ENCODE assay signal across 8 mouse cellular contexts in genomic region chr14:75833546-75834250, GRCm38 (mm10). TPM values are rescaled to one million over a fixed set of nuclear protein-coding genes. Genes with fewer than 3 reads are reported as not detected.
A peak's percentile ranks its signal among the peaks of the same experiment; 100 is the strongest.
DNase-seq lines count a peak whose midpoint lies in the region; ATAC-seq and TF ChIP-seq lines count a peak whose summit lies in the region.

No protein-coding gene starts in this region.

- peak overlapping the region; percentile 81 for H3K4me2 ChIP-seq in forebrain, embryonic 13.5 days
- H3K4me2 ChIP-seq in intestine, embryonic 16.5 days (ENCODE audit: low read depth, low read length) = peak overlapping the region; percentile 100
- H3K4me2 ChIP-seq in liver, embryonic 15.5 days = peak overlapping the region; percentile 99
- H3K4me2 ChIP-seq in neural tube, embryonic 12.5 days (replicated peaks) = peak overlapping the region; percentile 92

- peak overlapping the region; percentile 74 for H3K9ac ChIP-seq in forebrain, embryonic 13.5 days
- H3K9ac ChIP-seq in intestine, embryonic 16.5 days (ENCODE audit: low read depth, low read length) = peak overlapping the region; percentile 67
- peak overlapping the region; percentile 88 for H3K9ac ChIP-seq in liver, embryonic 15.5 days
- no peak overlapping the region for H3K9ac ChIP-seq in neural tube, embryonic 12.5 days

- H3K4me3 ChIP-seq in layer of hippocampus, adult 2 months = peak overlapping the region; percentile 41; the same call in 1 of the 2 replicates
- peak overlapping the region; percentile 43 for H3K4me3 ChIP-seq in forebrain, embryonic 13.5 days
- H3K4me3 ChIP-seq in intestine, embryonic 16.5 days (ENCODE audit: low read length) = peak overlapping the region; percentile 60
- H3K4me3 ChIP-seq in liver, embryonic 15.5 days (replicated peaks) = peak overlapping the region; percentile 66
- peak overlapping the region; percentile 39 for H3K4me3 ChIP-seq in neural tube, embryonic 12.5 days

- H3K9me3 ChIP-seq in forebrain, embryonic 13.5 days (replicated peaks) = no peaks in the 10 kb centered on the region
- H3K9me3 ChIP-seq in intestine, embryonic 16.5 days (ENCODE audit: control insufficient read depth, low read length) = no peaks in the 10 kb centered on the region
- no peaks in the 10 kb centered on the region for H3K9me3 ChIP-seq in liver, embryonic 15.5 days (replicated peaks)
- no peaks in the 10 kb centered on the region for H3K9me3 ChIP-seq in neural tube, embryonic 12.5 days

- ATAC-seq in forebrain, embryonic 13.5 days = peak; percentile 36
- ATAC-seq in intestine, embryonic 16.5 days = peak; percentile 53
- ATAC-seq in liver, embryonic 15.5 days (ENCODE audit: insufficient read depth) = no peak
- ATAC-seq in neural tube, embryonic 12.5 days (ENCODE audit: low FRiP score, low read depth) = peak; percentile 38
- ATAC-seq in erythroid progenitor cell, adult 5-6 weeks (replicated peaks; ENCODE audit: low FRiP score, poor library complexity, severe bottlenecking) = no peak

- peaks cover 2% of the 10 kb centered on the region; the same call in 1 of the 2 replicates for H3K27me3 ChIP-seq in forebrain, embryonic 13.5 days
- no peaks in the 10 kb centered on the region for H3K27me3 ChIP-seq in intestine, embryonic 16.5 days (replicated peaks; ENCODE audit: control insufficient read depth, insufficient read depth, low read length)
- peaks cover 6% of the 10 kb centered on the region; the same call in 1 of the 2 replicates for H3K27me3 ChIP-seq in liver, embryonic 15.5 days
- H3K27me3 ChIP-seq in neural tube, embryonic 12.5 days (replicated peaks) = peaks cover 5% of the 10 kb centered on the region; the same call in 1 of the 2 replicates

- H3K27ac ChIP-seq in layer of hippocampus, adult 2 months = peak overlapping the region; percentile 92
- peak overlapping the region; percentile 62 for H3K27ac ChIP-seq in forebrain, embryonic 13.5 days
- H3K27ac ChIP-seq in intestine, embryonic 16.5 days (ENCODE audit: low read length) = peak overlapping the region; percentile 100
- H3K27ac ChIP-seq in liver, embryonic 15.5 days (replicated peaks) = peak overlapping the region; percentile 94
- no peak overlapping the region for H3K27ac ChIP-seq in neural tube, embryonic 12.5 days

- H3K4me1 ChIP-seq in forebrain, embryonic 13.5 days = peaks cover 37% of the 10 kb centered on the region
- H3K4me1 ChIP-seq in intestine, embryonic 16.5 days (ENCODE audit: control insufficient read depth, insufficient read depth, low read length) = peaks cover 36% of the 10 kb centered on the region
- peaks cover 81% of the 10 kb centered on the region for H3K4me1 ChIP-seq in liver, embryonic 15.5 days (replicated peaks)
- H3K4me1 ChIP-seq in neural tube, embryonic 12.5 days = peaks cover 31% of the 10 kb centered on the region

- no peak for TF ChIP-seq CTCF in layer of hippocampus, adult 2 months (conservative IDR thresholded peaks at IDR 0.05)

- 6% methylated on average over 12 of the region's 12 CpGs for WGBS in forebrain, embryonic 13.5 days
- WGBS in intestine, embryonic 16.5 days = 1% methylated on average over 12 of the region's 12 CpGs
- WGBS in liver, embryonic 15.5 days (ENCODE audit: insufficient replicate concordance) = 5% methylated on average over 12 of the region's 12 CpGs
- 13% methylated on average over 12 of the region's 12 CpGs for WGBS in neural tube, embryonic 12.5 days

- DNase-seq in layer of hippocampus, adult 2 months (ENCODE audit: low spot score in 2 of 2) = no peak
- DNase-seq in layer of hippocampus, postnatal 36 days = no peak
- no peak for DNase-seq in Muller cell, postnatal 12 days (ENCODE audit: inconsistent ontology term)

- H3K36me3 ChIP-seq in forebrain, embryonic 13.5 days (ENCODE audit: poor library complexity, severe bottlenecking) = no peaks in the 10 kb centered on the region
- H3K36me3 ChIP-seq in intestine, embryonic 16.5 days (ENCODE audit: control insufficient read depth, insufficient read depth, low read length) = no peaks in the 10 kb centered on the region
- H3K36me3 ChIP-seq in liver, embryonic 15.5 days (replicated peaks) = no peaks in the 10 kb centered on the region
- H3K36me3 ChIP-seq in neural tube, embryonic 12.5 days = no peaks in the 10 kb centered on the region

RNA-seq across cellular contexts. Expression of gene Tpt1, which starts 11.2 kb away (rescaled TPM):
- 1,000 to 10,000 TPM in 1 of 2 experiments, 100 to 1,000 TPM in 1; 932 to 1,022 TPM for total RNA-seq in layer of hippocampus, adult 2 months (2021)
- 100 to 1,000 TPM; 921 to 999 TPM for total RNA-seq in layer of hippocampus, postnatal 36 days (2021)
- 977 and 1,124 TPM in 2 replicates for polyA plus RNA-seq in forebrain, embryonic 13.5 days (2015; fragmentation: Nextera tagmentation; extraction: Ambion mirVana)
- 829 and 857 TPM in 2 replicates for polyA plus RNA-seq in intestine, embryonic 16.5 days (2015; fragmentation: Nextera tagmentation; extraction: Ambion mirVana)
- 470 and 547 TPM in 2 replicates for polyA plus RNA-seq in liver, embryonic 15.5 days (2015; fragmentation: Nextera tagmentation; extraction: Ambion mirVana)
- 931 and 967 TPM in 2 replicates for polyA plus RNA-seq in neural tube, embryonic 12.5 days (2016; fragmentation: Nextera tagmentation; extraction: Ambion mirVana)
- 3,144 and 3,174 TPM in 2 replicates for total RNA-seq in erythroid progenitor cell, adult 5-6 weeks (2015; ENCODE audit: low replicate concordance)
- 507 and 1,044 TPM in 2 replicates for total RNA-seq in erythroid progenitor cell, adult 5-6 weeks (2017; ENCODE audit: low replicate concordance)

RNA-seq across cellular contexts. Expression of gene Slc25a30, which starts 46.9 kb away (rescaled TPM):
- 10 to 100 TPM; 12.8 to 15.7 TPM for total RNA-seq in layer of hippocampus, adult 2 months (2021)
- total RNA-seq in layer of hippocampus, postnatal 36 days (2021) = 10 to 100 TPM; 13.4 to 14.0 TPM
- 9.5 and 11.4 TPM in 2 replicates for polyA plus RNA-seq in forebrain, embryonic 13.5 days (2015; fragmentation: Nextera tagmentation; extraction: Ambion mirVana)
- polyA plus RNA-seq in intestine, embryonic 16.5 days (2015; fragmentation: Nextera tagmentation; extraction: Ambion mirVana) = 2.1 and 2.4 TPM in 2 replicates
- polyA plus RNA-seq in liver, embryonic 15.5 days (2015; fragmentation: Nextera tagmentation; extraction: Ambion mirVana) = 1.5 and 1.8 TPM in 2 replicates
- polyA plus RNA-seq in neural tube, embryonic 12.5 days (2016; fragmentation: Nextera tagmentation; extraction: Ambion mirVana) = 7.7 and 8.6 TPM in 2 replicates
- 15.1 and 18.0 TPM in 2 replicates for total RNA-seq in erythroid progenitor cell, adult 5-6 weeks (2015; ENCODE audit: low replicate concordance)
- total RNA-seq in erythroid progenitor cell, adult 5-6 weeks (2017; ENCODE audit: low replicate concordance) = 6.3 and 15.4 TPM in 2 replicates

Comparison
In these comparisons a context has a peak if more than half of its experiments do, and no peak if none do; other contexts are left out.
1. ATAC-seq: peak in forebrain, embryonic 13.5 days (single experiment), intestine, embryonic 16.5 days (single experiment) and neural tube, embryonic 12.5 days (single experiment); none in liver, embryonic 15.5 days (single experiment) and erythroid progenitor cell, adult 5-6 weeks (single experiment).
2. Peak in every context shown above with its lines, with median percentiles within 50 percentile points of each other: H3K4me3 ChIP-seq and H3K4me2 ChIP-seq.